Mouse (Mus musculus): ENCODE results near the gene Aif1l.

- TF ChIP-seq EP300 (IDR thresholded peaks at IDR 0.05) (no peak), CTCF (IDR thresholded peaks at IDR 0.05) (no peak)
These were observed 11.0 kb downstream of the Aif1l start for GRCm38 (mm10) chr2:31960986-31961385.

All from lung, postnatal 0 days (tissue).